In the genomic region with DNA sequence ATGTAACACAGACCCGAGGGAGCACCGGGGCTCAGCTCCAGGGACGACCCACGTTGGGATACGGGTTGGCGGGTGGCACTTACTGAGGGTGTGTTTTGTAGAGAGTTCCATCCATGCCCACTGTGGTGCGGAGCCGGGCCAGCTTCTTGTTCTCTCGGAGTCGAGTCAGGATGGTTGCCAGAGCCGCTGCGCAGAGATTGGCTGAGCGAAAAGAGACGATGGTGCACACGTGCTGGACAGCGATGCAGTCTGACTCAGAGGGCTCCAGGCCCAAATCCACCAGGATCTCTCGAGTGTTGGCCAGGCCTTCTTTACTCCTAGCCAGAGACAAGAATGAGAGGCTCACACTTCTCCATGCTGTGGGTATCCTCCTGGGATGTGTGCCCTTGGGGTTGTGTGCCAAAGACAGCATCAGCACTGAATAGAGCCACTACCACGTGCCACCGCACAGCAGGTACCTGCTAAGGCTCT, we compare ENCODE assay signal across 10 mouse cellular contexts. TPM values are rescaled to one million over a fixed set of nuclear protein-coding genes. Genes with fewer than 3 reads are reported as not detected.
DNase-seq lines count a peak whose midpoint lies in the region; TF ChIP-seq lines count a peak whose summit lies in the region.
"Had no signal": no experiment of that assay in that cellular context is flagged by ENCODE, and none has a peak within 500 bp of the region (broad histone marks: within the 10 kb centered on the region; RNA-seq: fewer than 3 reads in every experiment).

No protein-coding gene starts in this region.

- H3K27ac ChIP-seq in layer of hippocampus, adult 2 months: no peak overlapping the region
- H3K27ac ChIP-seq: hindbrain, embryonic 14.5 days had no signal

- TF ChIP-seq CTCF in layer of hippocampus, adult 2 months (conservative IDR thresholded peaks at IDR 0.05): no peak; the same call in 1 of the 2 replicates

- no peak overlapping the region for H3K4me3 ChIP-seq in layer of hippocampus, adult 2 months

- peak; percentile 13 to 23 for DNase-seq in layer of hippocampus, adult 2 months (ENCODE audit: low spot score in 2 of 2)
- no peak for DNase-seq in layer of hippocampus, postnatal 36 days
- DNase-seq in NIH3T3 (ENCODE audit: low read depth): peak; percentile 78
- DNase-seq in cerebellum, postnatal 25 days: peak; percentile 59 to 70
- peak; percentile 40 for DNase-seq in heart, postnatal 4 days
- no peak for DNase-seq in kidney, adult 9 months
- DNase-seq in kidney, postnatal 10 days: no peak
- DNase-seq in kidney, postnatal 25 days: no peak
- DNase-seq: lung, embryonic 14.5 days had no signal

RNA-seq across cellular contexts. Expression of a gene that starts 20.6 kb away (rescaled TPM):
- 1 to 10 TPM; 3.1 to 3.2 TPM for total RNA-seq in layer of hippocampus, adult 2 months (2021)
- total RNA-seq in layer of hippocampus, postnatal 36 days (2021): 1 to 10 TPM; 3.0 to 3.8 TPM
- not detected for total RNA-seq in heart, postnatal 4 days (2021)

RNA-seq across cellular contexts. Expression of a gene that starts 22.0 kb away (rescaled TPM):
- 100 to 1,000 TPM; 292 to 307 TPM for total RNA-seq in layer of hippocampus, adult 2 months (2021)
- total RNA-seq in layer of hippocampus, postnatal 36 days (2021): 100 to 1,000 TPM; 287 to 297 TPM
- total RNA-seq in heart, postnatal 4 days (2021): 100 to 1,000 TPM; 235 to 242 TPM

RNA-seq across cellular contexts. Expression of a gene that starts 47.6 kb away (rescaled TPM):
- 1 to 10 TPM; 1.1 to 1.4 TPM for total RNA-seq in layer of hippocampus, adult 2 months (2021)
- 1 to 10 TPM; 1.2 to 1.3 TPM for total RNA-seq in layer of hippocampus, postnatal 36 days (2021)
- total RNA-seq in heart, postnatal 4 days (2021): under 1 TPM; 0.36 to 0.62 TPM

RNA-seq across cellular contexts. Expression of a gene that starts 47.9 kb away (rescaled TPM):
- 10 to 100 TPM; 24.0 to 26.9 TPM for total RNA-seq in layer of hippocampus, adult 2 months (2021)
- total RNA-seq in layer of hippocampus, postnatal 36 days (2021): 10 to 100 TPM; 25.2 to 26.6 TPM
- 10 to 100 TPM; 39.2 to 40.7 TPM for total RNA-seq in heart, postnatal 4 days (2021)

Comparison
In these comparisons a context has a peak if more than half of its experiments do, and no peak if none do; other contexts are left out.
1. DNase-seq: peak in layer of hippocampus, adult 2 months (2 of 2), NIH3T3 (single experiment), cerebellum, postnatal 25 days (2 of 2) and heart, postnatal 4 days (single experiment); none in layer of hippocampus, postnatal 36 days (0 of 2), kidney, adult 9 months (single experiment), kidney, postnatal 10 days (single experiment) and kidney, postnatal 25 days (0 of 2).